Mouse (Mus musculus) olfactory bulb, adult 2 months (tissue): ENCODE data around the gene Hrasls5.

Source experiments
- CTCF ChIP-seq: fragments of 200-500 bp; IDR thresholded peaks from 2 replicates; pipeline ENCODE4 v1.5.1; 2012; ENCODE audit warnings: low read depth, mild to moderate bottlenecking, low read length, moderate library complexity; ENCODE audit not compliant: insufficient read depth
- POLR2A ChIP-seq: fragments of 200-500 bp; IDR thresholded peaks from 2 replicates; pipeline ENCODE4 v1.6.1; 2012; ENCODE audit warnings: mild to moderate bottlenecking, low read depth, low read length, moderate library complexity; ENCODE audit not compliant: insufficient read depth

DNA sequence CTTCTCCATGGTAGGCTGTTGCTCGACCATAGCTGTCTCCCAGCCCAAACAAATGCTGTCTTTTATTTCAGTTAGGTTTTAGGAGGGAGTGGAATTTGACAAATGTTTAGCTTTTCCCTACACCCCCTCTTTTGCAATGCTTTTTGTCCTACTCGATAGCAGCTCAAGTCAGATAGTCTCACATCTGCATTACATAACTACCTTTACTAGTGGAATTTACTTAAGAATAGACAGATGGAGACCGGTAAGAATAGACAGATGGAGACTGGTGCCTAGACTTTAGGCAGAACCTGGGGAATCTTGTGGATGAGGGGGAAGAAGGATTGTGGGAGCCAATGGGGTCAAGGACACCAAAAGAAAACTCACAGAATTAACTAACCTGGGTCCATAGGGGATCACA lies 28.7 kb upstream of the Hrasls5 start:
- TF ChIP-seq CTCF: no peak
- no peak for TF ChIP-seq POLR2A
